Mouse (Mus musculus) CH12.LX (cell line): Measurements from ENCODE around the gene Sectm1a. TPM values are rescaled to one million over a fixed set of nuclear protein-coding genes. Genes with fewer than 3 reads are reported as not detected.
"Not testable (repeated sequence)": the region's sequence is repeated elsewhere in the genome, so short reads cannot be mapped to it uniquely, and the experiment has no call there.

Experiments used
- DNase-seq: peaks from one replicate; pipeline ENCODE4 v3.0.0-alpha.2; 2013; ENCODE audit errors: extremely low read depth
- H3K27ac ChIP-seq: 2 replicates; pipeline ENCODE4 v1.5.1; 2012; ENCODE audit warnings: low read depth, mild to moderate bottlenecking, control low read depth, moderate library complexity; ENCODE audit not compliant: insufficient read depth
- H3K27me3 ChIP-seq: replicated peaks from 2 replicates; pipeline ENCODE3; 2012; ENCODE audit warnings: inconsistent platforms
- H3K36me3 ChIP-seq, 2 experiments: replicated peaks in 1 of 2; 2 replicates each; pipeline versions ENCODE3 to v1.6.1; 2012; ENCODE audit warnings: inconsistent platforms in 1 of 2, low read length in 1 of 2, mild to moderate bottlenecking in 1 of 2, mixed read lengths in 1 of 2, moderate library complexity in 1 of 2; ENCODE audit not compliant: control insufficient read depth in 1 of 2, insufficient read depth in 1 of 2
- H3K4me1 ChIP-seq, 2 experiments: 2 replicates each; pipeline ENCODE4 v1.6.1; 2012; ENCODE audit warnings: inconsistent platforms in 1 of 2, moderate library complexity in 1 of 2; ENCODE audit not compliant: insufficient read depth in 2 of 2, control insufficient read depth in 1 of 2
- H3K4me2 ChIP-seq: 2 replicates; pipeline ENCODE4 v1.6.1; 2012; ENCODE audit warnings: low read depth, mild to moderate bottlenecking, control low read depth; ENCODE audit not compliant: poor library complexity, insufficient read depth, severe bottlenecking
- H3K4me3 ChIP-seq, 3 experiments: fragments of 150-350 bp in 1 of 3; sonication (generic) in 1 of 3; replicated peaks in 1 of 3; 2 replicates each; pipeline versions ENCODE3 to v1.5.1; 2011 to 2012; ENCODE audit warnings: low read depth in 2 of 3, low read length in 2 of 3, mild to moderate bottlenecking in 2 of 3, moderate library complexity in 2 of 3, control low read depth in 1 of 3, improper control_type of control experiment in 1 of 3, inconsistent platforms in 1 of 3, mixed read lengths in 1 of 3; ENCODE audit not compliant: poor library complexity in 1 of 3
- H3K79me2 ChIP-seq: replicated peaks from 2 replicates; pipeline ENCODE4 v1.6.1; 2012; ENCODE audit warnings: mild to moderate bottlenecking, moderate library complexity; ENCODE audit not compliant: control insufficient read depth, poor library complexity, insufficient read depth, severe bottlenecking; ENCODE audit errors: extremely low read depth
- H3K9ac ChIP-seq: 2 replicates; pipeline ENCODE4 v1.6.1; 2012; ENCODE audit warnings: low read depth, mild to moderate bottlenecking, control low read depth, moderate library complexity; ENCODE audit not compliant: insufficient read depth
- H3K9me3 ChIP-seq: replicated peaks from 2 replicates; pipeline ENCODE3; 2012; ENCODE audit warnings: low read length, inconsistent platforms, mixed read lengths
- BHLHE40 ChIP-seq: IDR thresholded peaks from 2 replicates; pipeline ENCODE4 v1.6.1; 2011; ENCODE audit warnings: mild to moderate bottlenecking, low read depth, low read length, improper control_type of control experiment
- CTCF ChIP-seq, 2 experiments: IDR thresholded peaks in 1 of 2; conservative IDR thresholded peaks in 1 of 2; 2 replicates each; pipeline ENCODE4 v1.5.1; 2011 to 2012; ENCODE audit warnings: low read depth in 2 of 2, low read length in 2 of 2, improper control_type of control experiment in 1 of 2, inconsistent platforms in 1 of 2, mild to moderate bottlenecking in 1 of 2, moderate library complexity in 1 of 2
- E2F4 ChIP-seq: IDR thresholded peaks from 2 replicates; pipeline ENCODE4 v1.6.1; 2011; ENCODE audit warnings: low read depth, low read length, improper control_type of control experiment; ENCODE audit not compliant: insufficient replicate concordance
- GABPA ChIP-seq: IDR thresholded peaks from 2 replicates; pipeline ENCODE4 v1.6.1; 2012; ENCODE audit warnings: low read depth, low read length, improper control_type of control experiment, inconsistent platforms; ENCODE audit not compliant: insufficient replicate concordance
- HCFC1 ChIP-seq: IDR thresholded peaks from 2 replicates; pipeline ENCODE4 v1.6.1; 2012; ENCODE audit warnings: low read depth, mild to moderate bottlenecking, inconsistent platforms, low read length, improper control_type of control experiment
- IRF4 ChIP-seq: IDR thresholded peaks from 2 replicates; pipeline ENCODE4 v1.6.1; 2014; ENCODE audit warnings: low read depth, mild to moderate bottlenecking, inconsistent platforms, low read length, improper control_type of control experiment
- MAFK ChIP-seq: IDR thresholded peaks from 2 replicates; pipeline ENCODE4 v1.6.1; 2011; ENCODE audit warnings: low read length, improper control_type of control experiment; ENCODE audit not compliant: insufficient replicate concordance
- MAZ ChIP-seq: IDR thresholded peaks from 2 replicates; pipeline ENCODE4 v1.6.1; 2012; ENCODE audit warnings: low read depth, mild to moderate bottlenecking, inconsistent platforms, low read length, improper control_type of control experiment, moderate library complexity
- MEF2A ChIP-seq: IDR thresholded peaks from 2 replicates; pipeline ENCODE4 v1.6.1; 2014; ENCODE audit warnings: low read depth, mild to moderate bottlenecking, inconsistent platforms, low read length, improper control_type of control experiment, borderline replicate concordance
- MYC ChIP-seq: IDR thresholded peaks from 2 replicates; pipeline ENCODE4 v1.6.1; 2011; ENCODE audit warnings: low read depth, mild to moderate bottlenecking, improper control_type of control experiment, low read length
- NELFE ChIP-seq: IDR thresholded peaks from 2 replicates; pipeline ENCODE4 v1.6.1; 2011; ENCODE audit warnings: low read depth, low read length, improper control_type of control experiment
- POLR2AphosphoS2 ChIP-seq: IDR thresholded peaks from 2 replicates; pipeline ENCODE4 v1.6.1; 2011; ENCODE audit warnings: low read depth, low read length, improper control_type of control experiment
- RCOR1 ChIP-seq: conservative IDR thresholded peaks from 2 replicates; pipeline ENCODE4 v1.6.1; 2012; ENCODE audit warnings: low read depth, mild to moderate bottlenecking, inconsistent platforms, low read length, improper control_type of control experiment
- SIN3A ChIP-seq: IDR thresholded peaks from 2 replicates; pipeline ENCODE4 v1.6.1; 2012; ENCODE audit warnings: low read length, improper control_type of control experiment, inconsistent platforms
- SMC3 ChIP-seq: IDR thresholded peaks from 2 replicates; pipeline ENCODE4 v1.6.1; 2011; ENCODE audit warnings: low read depth, low read length, improper control_type of control experiment
- USF2 ChIP-seq: conservative IDR thresholded peaks from 2 replicates; pipeline ENCODE4 v1.6.1; 2011; ENCODE audit warnings: low read depth, low read length, improper control_type of control experiment
- dilution Hi-C: fragments of 300-500 bp; cut with MboI; formaldehyde crosslinking; loops from 2 replicates; pipeline ENCODE4 v1.14.3; 2020; ENCODE audit warnings: low sequenced_read_pairs; ENCODE audit not compliant: extremely low pct_unique_long_range_greater_than_20kb, extremely low pct_ligation_motif_present
- in situ Hi-C: fragments of 300-500 bp; cut with MboI; formaldehyde crosslinking; loops from 3 replicates; pipeline ENCODE4 v1.14.3; 2019; ENCODE audit warnings: low sequenced_read_pairs, low pct_ligation_motif_present, low pct_unique_long_range_greater_than_20kb, mixed read lengths
- polyA plus RNA-seq: library from polyadenylated mRNA; unstranded; fragments of >175 nt; gene quantifications from 2 replicates; pipeline ENCODE4 v1.2.1, GENCODE M21; 2012; ENCODE audit warnings: low read depth; ENCODE audit not compliant: insufficient read length
- total RNA-seq, 2 experiments: library from RNA; depleted of rRNA; stranded (reverse); fragments of 300-350 nt in 1 of 2; fragments of >200 nt in 1 of 2; gene quantifications; 2 replicates each; pipeline ENCODE4 v1.2.3; 2012 to 2014

Sectm1a gene
- total and polyA plus RNA-seq, 3 experiments, result 0.08 TPM; not detected in 2

- peaks cover 5% of the 10 kb centered on the region for H3K27me3 ChIP-seq
- H3K79me2 ChIP-seq, result no peaks in the 10 kb centered on the region
- in situ Hi-C loops, result no loop called here
- H3K4me1 ChIP-seq, result no peaks in the 10 kb centered on the region
- H3K36me3 ChIP-seq, result no peaks in the 10 kb centered on the region
- no peak overlapping the region for H3K27ac ChIP-seq
- no peak overlapping the region for H3K9ac ChIP-seq
- no peaks in the 10 kb centered on the region for H3K9me3 ChIP-seq
- TF ChIP-seq POLR2AphosphoS2 (no peak), USF2 (no peak), SMC3 (no peak), BHLHE40 (no peak)
- dilution Hi-C loops, result no loop called here
- no peak overlapping the region for H3K4me3 ChIP-seq
- DNase-seq, result no peak
- H3K4me2 ChIP-seq, result no peak overlapping the region
Measured at GRCm38 (mm10) chr11:121075655-121076054, 5.4 kb downstream of the Sectm1a start.

GRCm38 (mm10) chr11:121069662-121070061, 11.4 kb downstream of the Sectm1a start:
- H3K27me3 ChIP-seq, H3K4me3 ChIP-seq, H3K4me2 ChIP-seq, H3K9ac ChIP-seq, in situ Hi-C loops, H3K4me1 ChIP-seq, H3K27ac ChIP-seq, H3K9me3 ChIP-seq, DNase-seq, H3K79me2 ChIP-seq, dilution Hi-C loops, H3K36me3 ChIP-seq: not testable (repeated sequence)

- Histone ChIP-seq H3K4me2 (no peak overlapping the region), H3K27ac (no peak overlapping the region), H3K27me3 (peaks cover 18% of the 10 kb centered on the region), H3K9ac (no peak overlapping the region), H3K4me1 (peaks cover 0 to 8% of the 10 kb centered on the region in 2 experiments; a peak in 2 of 4 replicates), H3K4me3 (no peak overlapping the region), H3K36me3 (no peaks in the 10 kb centered on the region), H3K9me3 (peaks cover 2% of the 10 kb centered on the region), H3K79me2 (no peaks in the 10 kb centered on the region)
- DNase-seq, result no peak
- in situ Hi-C loops (no loop called here), dilution Hi-C loops (no loop called here)
- TF ChIP-seq RCOR1, result no peak
- no peak for TF ChIP-seq GABPA
- TF ChIP-seq MEF2A, result no peak
- TF ChIP-seq HCFC1, result no peak
- no peak for TF ChIP-seq MAZ
- no peak for TF ChIP-seq NELFE
- TF ChIP-seq MAFK, result no peak
- no peak for TF ChIP-seq CTCF (conservative IDR thresholded peaks at IDR 0.05 in 1 of 2, IDR thresholded peaks at IDR 0.05 in 1 of 2; ENCODE audit: low read depth in 2 of 2, low read length in 2 of 2)
- no peak for TF ChIP-seq E2F4
- no peak for TF ChIP-seq IRF4
- no peak for TF ChIP-seq MYC
- no peak for TF ChIP-seq SIN3A
Measured at GRCm38 (mm10) chr11:121067895-121068294, 13.1 kb downstream of the Sectm1a start.
